Mouse (Mus musculus) cerebellum, adult 11-12 months (tissue): ENCODE results near the gene Arhgef7.

Experiments
- DNase-seq: peaks from one replicate; pipeline ENCODE4 v3.0.0; 2022

Arhgef7 gene

DNA sequence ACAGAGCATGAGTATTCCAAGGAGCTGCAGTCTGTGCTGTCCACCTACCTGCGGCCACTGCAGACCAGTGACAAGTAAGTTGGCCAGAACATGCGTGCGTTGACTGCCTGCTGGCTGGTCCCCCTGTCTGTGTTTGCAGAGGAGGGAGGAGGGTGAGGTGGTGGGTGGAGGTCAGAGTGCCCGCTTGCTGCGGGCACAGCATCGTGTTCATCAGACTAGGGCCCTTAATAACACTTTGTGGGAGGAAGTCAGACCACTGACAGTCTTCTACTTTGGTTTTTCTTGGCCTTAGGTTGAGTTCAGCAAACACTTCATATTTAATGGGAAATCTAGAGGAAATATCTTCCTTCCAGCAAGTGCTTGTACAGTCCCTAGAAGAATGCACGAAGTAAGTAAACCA, 73.0 kb downstream of the Arhgef7 start:
- DNase-seq, result no peak

GRCm38 (mm10) chr8:11801571-11801970, 74.0 kb downstream of the Arhgef7 start:
- DNase-seq, result no peak

DNA sequence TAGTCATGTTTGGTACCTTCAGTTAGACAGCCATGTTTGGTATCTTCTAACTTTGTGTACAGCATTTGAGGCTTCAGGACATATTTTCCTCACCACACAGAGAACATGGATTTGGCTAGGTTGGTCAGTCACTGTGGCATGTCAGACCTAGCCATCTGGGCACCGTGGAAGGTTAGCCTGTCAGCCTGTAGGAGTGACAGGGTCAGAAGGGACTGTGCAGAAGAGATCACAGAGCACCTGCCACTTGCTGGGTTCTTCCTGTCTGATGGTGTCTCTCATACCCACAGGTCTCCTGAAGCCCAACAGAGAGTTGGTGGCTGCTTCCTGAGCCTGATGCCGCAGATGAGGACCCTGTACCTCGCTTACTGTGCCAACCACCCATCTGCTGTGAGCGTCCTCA, 77.4 kb downstream of the Arhgef7 start:
- no peak for DNase-seq

DNA sequence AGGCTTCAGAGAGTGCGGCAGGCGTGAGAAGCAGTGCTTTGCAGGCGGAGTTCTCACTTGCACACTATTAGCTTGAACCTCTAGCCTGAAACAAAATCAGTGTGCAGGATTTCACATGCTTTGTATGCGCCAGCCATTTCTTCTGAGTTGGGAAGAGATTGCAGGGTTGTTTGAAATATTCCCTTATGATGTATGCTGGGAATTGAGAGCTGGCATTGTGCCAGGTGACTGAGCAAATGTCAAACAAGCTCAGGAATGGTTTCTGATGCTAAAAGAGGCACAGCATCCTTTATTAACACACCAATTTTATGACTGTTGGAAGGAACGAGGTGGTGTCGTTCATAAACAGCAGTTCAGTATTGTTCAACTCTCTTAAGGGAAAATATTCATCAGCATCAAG, 78.7 kb downstream of the Arhgef7 start:
- no peak for DNase-seq

DNA sequence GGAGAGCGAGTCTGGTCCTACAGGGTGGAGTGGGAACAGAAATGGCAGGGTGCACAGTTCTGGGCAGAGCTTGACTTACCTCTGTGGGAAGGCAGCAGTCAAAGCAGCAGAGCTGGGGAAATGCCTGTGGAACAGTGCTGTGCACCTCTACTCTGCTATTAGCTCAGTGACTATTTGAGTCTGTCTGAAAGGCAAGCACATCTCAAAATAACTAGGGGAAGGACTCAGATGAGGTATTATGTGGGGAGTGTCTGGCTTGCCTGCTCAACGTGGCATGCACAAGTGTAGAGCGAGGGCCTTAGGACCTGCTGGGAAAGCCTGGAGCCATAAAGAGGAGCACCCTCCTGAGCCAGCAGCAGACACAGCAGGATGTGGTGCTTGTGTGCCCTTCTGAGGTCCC, 79.8 kb downstream of the Arhgef7 start:
- no peak for DNase-seq

GRCm38 (mm10) chr8:11808047-11808446, 80.5 kb downstream of the Arhgef7 start:
- DNase-seq, result no peak

GRCm38 (mm10) chr8:11810426-11810825, 82.9 kb downstream of the Arhgef7 start:
- DNase-seq, result peak; percentile 63

- no peak for DNase-seq
These were observed 86.3 kb downstream of the Arhgef7 start for GRCm38 (mm10) chr8:11813801-11814200.

- DNase-seq, result no peak
These were observed 87.7 kb downstream of the Arhgef7 start for GRCm38 (mm10) chr8:11815206-11815605.

DNA sequence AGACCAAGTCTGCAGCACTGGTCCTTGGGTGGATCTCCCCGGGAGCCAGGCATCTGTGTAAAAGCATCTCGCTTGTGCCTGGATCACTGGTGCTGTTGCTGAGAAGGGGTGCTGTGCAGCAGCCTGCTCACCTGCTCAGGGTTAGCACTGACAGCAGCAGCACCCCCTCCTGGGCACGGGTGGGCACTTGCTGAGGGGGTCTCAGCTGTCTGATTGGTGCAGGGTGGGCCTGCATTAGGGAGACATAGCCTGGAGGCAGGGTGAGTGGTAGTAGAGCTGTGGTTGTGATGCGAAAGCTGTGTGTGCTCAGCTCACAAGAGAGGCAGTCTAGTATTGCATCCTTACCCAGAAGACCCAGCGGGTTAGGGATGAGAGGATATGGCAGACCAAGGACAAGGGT, 92.6 kb downstream of the Arhgef7 start:
- DNase-seq, result no peak

DNA sequence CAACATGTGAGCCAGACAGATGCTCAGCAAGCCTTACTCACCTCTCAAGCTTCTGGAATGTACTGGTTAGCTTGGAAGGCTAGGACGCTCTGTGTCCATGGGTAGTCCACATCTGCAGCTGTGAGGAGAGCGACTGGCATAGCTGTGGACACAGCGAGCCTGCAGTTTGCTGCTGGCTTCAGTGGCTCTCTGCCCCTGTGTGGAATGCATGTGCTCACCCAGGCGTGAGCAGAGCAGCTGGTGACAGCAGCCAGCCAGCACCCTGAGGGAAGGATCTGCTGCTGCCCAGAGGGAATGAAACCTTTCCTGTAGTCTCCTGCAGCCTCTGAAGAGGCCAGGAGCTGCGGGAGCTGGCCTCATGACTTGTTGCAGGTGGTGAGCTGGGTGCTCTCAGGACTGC, 93.0 kb downstream of the Arhgef7 start:
- DNase-seq, result no peak

- no peak for DNase-seq
These were observed 94.1 kb downstream of the Arhgef7 start for GRCm38 (mm10) chr8:11821451-11822206.

- no peak for DNase-seq
These were observed 95.1 kb downstream of the Arhgef7 start for GRCm38 (mm10) chr8:11822550-11823060.

GRCm38 (mm10) chr8:11825756-11826155, 98.2 kb downstream of the Arhgef7 start:
- no peak for DNase-seq

GRCm38 (mm10) chr8:11827312-11827711, 99.8 kb downstream of the Arhgef7 start:
- peak; percentile 4 for DNase-seq

DNA sequence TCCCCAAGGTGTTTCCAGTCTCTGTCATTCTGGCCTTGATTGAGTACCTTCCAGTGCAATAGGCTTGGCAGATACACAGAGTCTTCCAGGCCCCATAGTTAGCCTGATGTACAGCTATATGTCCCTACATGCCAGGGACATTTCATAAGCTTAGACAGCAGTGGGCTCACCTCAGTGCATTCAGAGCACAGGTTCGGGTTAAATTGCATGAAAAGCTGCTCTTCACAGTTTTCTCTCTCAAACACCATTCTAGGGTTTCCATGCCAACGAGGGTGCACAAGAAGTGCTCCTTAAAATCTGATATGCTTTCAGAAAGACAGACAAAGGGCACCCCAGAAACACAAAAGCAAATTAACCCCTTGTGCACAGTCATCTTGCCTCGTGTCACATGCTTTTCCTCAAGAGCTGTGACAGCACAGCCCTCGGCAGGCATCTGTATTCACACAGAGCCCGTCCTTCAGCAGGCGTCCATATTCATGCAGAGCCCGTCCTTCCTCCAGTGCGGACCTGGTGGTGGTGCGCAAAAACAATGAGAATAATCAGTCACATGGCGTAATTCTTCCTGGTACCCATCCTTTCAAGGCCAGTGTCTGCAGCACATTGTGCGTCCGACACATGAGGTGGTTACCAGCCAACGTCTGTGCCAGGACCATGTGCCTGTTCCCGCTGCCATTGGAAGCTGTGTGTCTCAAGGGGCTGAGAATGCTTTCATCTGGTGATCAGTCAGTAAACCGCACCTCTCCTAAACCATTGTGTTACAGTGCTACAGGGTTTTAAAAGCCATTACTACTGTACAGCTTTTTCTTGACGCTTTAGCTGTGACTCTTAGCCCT, 102.9 kb downstream of the Arhgef7 start:
- no peak for DNase-seq

DNA sequence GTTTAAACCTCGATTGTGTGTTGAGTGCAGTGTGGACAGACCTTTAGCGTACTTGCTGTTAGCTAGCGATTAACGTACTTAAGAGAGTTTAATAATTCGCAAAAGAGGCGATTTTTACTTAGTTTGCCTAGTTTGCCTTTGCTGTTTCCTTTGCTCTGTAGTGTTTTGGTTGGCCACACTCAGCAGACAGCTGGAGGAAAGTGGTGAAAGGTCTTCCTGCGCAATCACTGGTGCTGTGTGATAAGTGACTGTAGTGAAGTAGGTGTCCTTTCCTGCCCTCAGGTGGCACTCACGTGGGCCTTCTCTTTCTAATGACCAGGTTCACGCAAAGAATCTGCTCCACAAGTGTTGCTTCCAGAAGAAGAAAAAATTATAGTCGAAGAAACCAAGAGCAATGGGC, 103.7 kb downstream of the Arhgef7 start:
- no peak for DNase-seq

- DNase-seq, result no peak
These were observed 104.4 kb downstream of the Arhgef7 start for GRCm38 (mm10) chr8:11831939-11832338.

- no peak for DNase-seq
These were observed 105.6 kb downstream of the Arhgef7 start for GRCm38 (mm10) chr8:11833157-11833556.

GRCm38 (mm10) chr8:11834200-11834599, 106.7 kb downstream of the Arhgef7 start:
- no peak for DNase-seq

GRCm38 (mm10) chr8:11834691-11835090, 107.2 kb downstream of the Arhgef7 start:
- no peak for DNase-seq

DNA sequence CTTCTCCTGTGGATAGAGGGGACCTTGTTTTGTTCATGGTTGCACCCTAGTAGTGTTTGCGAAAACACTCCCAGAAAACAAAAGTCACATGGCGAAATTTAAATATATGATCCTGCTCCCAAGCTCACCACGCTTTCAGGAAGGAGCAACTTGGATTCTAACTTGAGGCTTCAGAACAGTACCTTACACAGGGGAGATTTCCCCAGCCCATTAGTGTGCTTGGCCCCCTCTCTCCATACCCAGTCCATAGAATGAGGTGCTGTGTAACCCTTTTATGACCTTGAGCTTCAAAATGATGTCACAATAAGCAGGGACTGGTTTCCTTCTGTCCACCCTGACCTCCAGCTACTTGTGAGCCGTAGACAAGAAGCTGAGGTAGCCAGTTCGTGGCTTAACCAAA, 112.7 kb downstream of the Arhgef7 start, which contains the start of gene Tex29:
Tex29 (plus strand) TSS at position 301 of the 400 bp plus-strand sequence.
- no peak for DNase-seq

DNA sequence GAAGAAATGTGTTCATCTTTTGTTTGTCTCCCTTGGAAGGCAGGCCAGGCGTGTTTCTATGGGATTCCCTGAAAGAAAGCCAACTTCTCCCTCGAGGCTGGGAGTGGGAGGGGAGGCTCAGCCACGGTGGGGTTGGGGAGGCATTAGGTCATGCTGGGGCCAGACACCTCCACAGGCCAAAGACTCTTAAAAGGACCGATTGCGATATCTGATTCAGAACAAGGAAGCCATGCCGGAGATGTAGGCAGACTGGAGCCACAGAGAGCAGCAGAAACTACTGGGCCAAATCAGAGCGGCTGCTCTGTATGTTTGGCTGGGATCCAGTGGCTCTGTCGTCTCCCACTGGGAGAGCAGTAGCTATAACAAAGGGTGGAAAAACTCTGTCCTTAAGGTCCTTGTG, 114.0 kb downstream of the Arhgef7 start:
- no peak for DNase-seq

DNA sequence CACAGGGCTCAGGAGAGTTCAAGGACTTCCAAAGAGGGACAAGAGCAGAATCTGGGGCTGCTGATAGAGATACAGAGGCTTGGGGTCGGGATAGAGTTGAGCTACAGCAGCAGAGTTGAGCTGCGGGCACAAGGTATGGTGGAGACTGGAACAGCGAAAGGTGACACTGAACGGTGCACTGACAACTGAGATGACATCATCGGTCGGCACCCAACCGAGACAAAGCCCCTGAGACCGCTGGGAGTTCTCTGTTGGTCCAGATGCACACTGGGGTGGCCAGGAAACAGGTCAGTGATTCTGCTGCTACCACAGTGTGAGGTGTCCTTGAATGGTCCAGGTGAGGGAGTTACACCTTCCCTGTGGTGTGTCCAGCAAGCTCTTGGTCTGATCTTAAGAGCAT, 115.2 kb downstream of the Arhgef7 start:
- no peak for DNase-seq
